Mouse (Mus musculus) limb, embryonic 11.5 days (tissue): Measurements from ENCODE around the gene Sphk2. TPM values are rescaled to one million over a fixed set of nuclear protein-coding genes. Genes with fewer than 3 reads are reported as not detected.

Source experiments
- ATAC-seq: fragments of 200-750 bp; cut with Nextera tagmentation; 2 replicates; pipeline ENCODE4 v1.8.0; 2017; ENCODE audit warnings: low read depth; ENCODE audit not compliant: insufficient number of reproducible peaks, low FRiP score, low TSS enrichment
- DNase-seq: peaks from one replicate; pipeline ENCODE4 v3.0.0-alpha.2; 2015; ENCODE audit warnings: low spot score
- H3K27ac ChIP-seq: fragments of 300-500 bp; sonication (generic); replicated peaks from 2 replicates; pipeline ENCODE4 v1.5.1; 2014; ENCODE audit warnings: low read depth, mild to moderate bottlenecking, low read length
- H3K27me3 ChIP-seq: fragments of 300-500 bp; sonication (generic); 2 replicates; pipeline ENCODE4 v1.6.1; 2014; ENCODE audit warnings: mild to moderate bottlenecking, low read length, mixed read lengths; ENCODE audit not compliant: control insufficient read depth, insufficient read depth
- H3K36me3 ChIP-seq: fragments of 300-500 bp; sonication (generic); 2 replicates; pipeline ENCODE4 v1.6.1; 2014; ENCODE audit warnings: mild to moderate bottlenecking, low read length, moderate library complexity, mixed read lengths; ENCODE audit not compliant: control insufficient read depth, insufficient read depth
- H3K4me1 ChIP-seq: fragments of 300-500 bp; sonication (generic); 2 replicates; pipeline ENCODE4 v1.6.1; 2014; ENCODE audit warnings: low read length, mixed read lengths; ENCODE audit not compliant: control insufficient read depth, insufficient read depth
- H3K4me2 ChIP-seq: fragments of 300-500 bp; sonication (generic); 2 replicates; pipeline ENCODE4 v1.6.1; 2014; ENCODE audit warnings: low read depth, mild to moderate bottlenecking, moderate library complexity; ENCODE audit not compliant: severe bottlenecking
- H3K4me3 ChIP-seq: fragments of 300-500 bp; sonication (generic); 2 replicates; pipeline ENCODE4 v1.5.1; 2014; ENCODE audit warnings: low read depth, low read length
- H3K9ac ChIP-seq: fragments of 300-500 bp; sonication (generic); 2 replicates; pipeline ENCODE4 v1.6.1; 2014; ENCODE audit warnings: mild to moderate bottlenecking, low read length
- H3K9me3 ChIP-seq: fragments of 300-500 bp; sonication (generic); 2 replicates; pipeline ENCODE4 v1.6.1; 2016; ENCODE audit warnings: low read length; ENCODE audit not compliant: control insufficient read depth
- WGBS: fragments of 180-500 bp; shearing (Covaris S2); extraction: QIAGEN DNeasy Blood & Tissue Kit; methylation state at CpG from one replicate; pipeline ENCODE4 v1.1.7; 2014; 5-methylcytosine and 5-hydroxymethylcytosine counted together
- polyA plus RNA-seq: library from polyadenylated mRNA; unstranded; fragments of >200 nt; fragmentation: Nextera tagmentation; extraction: Ambion mirVana; gene quantifications from 2 replicates; pipeline ENCODE4 v1.2.1, GENCODE M21; 2014

Sphk2 gene
- polyA plus RNA-seq, 1 experiment from 2014 or later, result 28.4 TPM

- Histone ChIP-seq H3K36me3 (no peaks in the 10 kb centered on the region), H3K9me3 (no peaks in the 10 kb centered on the region), H3K27me3 (peaks cover 25% of the 10 kb centered on the region), H3K4me3 (no peak overlapping the region), H3K4me1 (peaks cover 21% of the 10 kb centered on the region), H3K4me2 (no peak overlapping the region), H3K27ac (no peak overlapping the region), H3K9ac (no peak overlapping the region)
- ATAC-seq, result no peak
- 92% methylated on average over 11 of the region's 11 CpGs for WGBS
- DNase-seq, result no peak
These were observed 16.2 kb downstream of the Sphk2 start for GRCm38 (mm10) chr7:45701607-45702006.

GRCm38 (mm10) chr7:45701072-45701471 lies 16.7 kb downstream of the Sphk2 start:
- H3K9me3 ChIP-seq, result no peaks in the 10 kb centered on the region
- H3K9ac ChIP-seq, result peak overlapping the region; percentile 56
- ATAC-seq (no peak), DNase-seq (no peak)
- no peak overlapping the region for H3K27ac ChIP-seq
- H3K4me3 ChIP-seq, result 0 out of 2 replicates have a peak overlapping the region, but pooled peaks have one; percentile 17
- peaks cover 25% of the 10 kb centered on the region for H3K27me3 ChIP-seq
- peaks cover 21% of the 10 kb centered on the region for H3K4me1 ChIP-seq
- H3K36me3 ChIP-seq, result no peaks in the 10 kb centered on the region
- WGBS, result 32% methylated on average over 11 of the region's 11 CpGs
- H3K4me2 ChIP-seq, result peak overlapping the region; percentile 65; the same call in 1 of the 2 replicates

- ATAC-seq (no peak), DNase-seq (peak; percentile 82)
- H3K4me1 ChIP-seq, result peaks cover 17% of the 10 kb centered on the region
- H3K27me3 ChIP-seq, result peaks cover 25% of the 10 kb centered on the region
- H3K9ac ChIP-seq, result peak overlapping the region; percentile 56
- no peaks in the 10 kb centered on the region for H3K36me3 ChIP-seq
- H3K9me3 ChIP-seq, result no peaks in the 10 kb centered on the region
- no peak overlapping the region for H3K27ac ChIP-seq
- H3K4me2 ChIP-seq, result peak overlapping the region; percentile 65
- H3K4me3 ChIP-seq, result peak overlapping the region; percentile 30
- WGBS, result under 1% methylated on average over 20 of the region's 20 CpGs
These were observed 17.3 kb downstream of the Sphk2 start for GRCm38 (mm10) chr7:45700301-45701015.

- DNase-seq, result peak; percentile 48
- Histone ChIP-seq H3K4me1 (peaks cover 14% of the 10 kb centered on the region), H3K4me2 (peak within 1 kb of the TSS; percentile 65), H3K36me3 (no peaks in the 10 kb centered on the region), H3K27me3 (peaks cover 25% of the 10 kb centered on the region), H3K9me3 (no peaks in the 10 kb centered on the region), H3K27ac (no peak within 1 kb of the TSS), H3K4me3 (peak within 1 kb of the TSS; percentile 30), H3K9ac (peak within 1 kb of the TSS; percentile 46)
- no peak for ATAC-seq
- WGBS, result 2% methylated on average over 36 of the region's 36 CpGs
These were observed 18.2 kb downstream of the Sphk2 start, which contains the start of gene Car11 for GRCm38 (mm10) chr7:45699523-45700141. Car11 (plus strand) TSS chr7:45699843.

GRCm38 (mm10) chr7:45697894-45698293 lies 19.9 kb downstream of the Sphk2 start:
- 89% methylated on average over 7 of the region's 7 CpGs for WGBS
- H3K4me2 ChIP-seq, result no peak overlapping the region
- H3K27me3 ChIP-seq, result peaks cover 25% of the 10 kb centered on the region
- H3K9ac ChIP-seq, result no peak overlapping the region
- H3K4me1 ChIP-seq, result peaks cover 9% of the 10 kb centered on the region; the same call in 1 of the 2 replicates
- H3K9me3 ChIP-seq, result no peaks in the 10 kb centered on the region
- DNase-seq, result no peak
- no peak for ATAC-seq
- no peak overlapping the region for H3K27ac ChIP-seq
- H3K36me3 ChIP-seq, result no peaks in the 10 kb centered on the region
- H3K4me3 ChIP-seq, result no peak overlapping the region

GRCm38 (mm10) chr7:45695098-45695497 lies 22.7 kb downstream of the Sphk2 start:
- 6% methylated on average over 6 of the region's 6 CpGs for WGBS
- H3K9me3 ChIP-seq, result no peaks in the 10 kb centered on the region
- H3K4me2 ChIP-seq, result no peak overlapping the region
- ATAC-seq, result 0 out of 2 replicates have a peak, but pooled peaks have one; percentile 14
- H3K27ac ChIP-seq, result no peak overlapping the region; the same call in 1 of the 2 replicates
- no peak overlapping the region for H3K9ac ChIP-seq
- H3K36me3 ChIP-seq, result no peaks in the 10 kb centered on the region
- H3K27me3 ChIP-seq, result peaks cover 19% of the 10 kb centered on the region
- DNase-seq, result peak; percentile 43
- no peak overlapping the region for H3K4me3 ChIP-seq
- H3K4me1 ChIP-seq, result peaks cover 2% of the 10 kb centered on the region; the same call in 1 of the 2 replicates

GRCm38 (mm10) chr7:45693921-45694591 lies 23.7 kb downstream of the Sphk2 start, which contains the start of gene Sec1:
Sec1 (minus strand) TSS chr7:45694402.
- Histone ChIP-seq H3K4me3 (no peak within 1 kb of the TSS), H3K36me3 (no peaks in the 10 kb centered on the region), H3K27ac (no peak within 1 kb of the TSS; the same call in 1 of the 2 replicates), H3K4me2 (no peak within 1 kb of the TSS), H3K27me3 (peaks cover 9% of the 10 kb centered on the region), H3K4me1 (no peaks in the 10 kb centered on the region), H3K9ac (no peak within 1 kb of the TSS), H3K9me3 (no peaks in the 10 kb centered on the region)
- DNase-seq (no peak), ATAC-seq (no peak)
- WGBS, result 88% methylated on average over 50 of the region's 50 CpGs

GRCm38 (mm10) chr7:45692364-45692763 lies 25.4 kb downstream of the Sphk2 start:
- H3K27me3 ChIP-seq, result no peaks in the 10 kb centered on the region
- H3K4me3 ChIP-seq, result no peak overlapping the region
- H3K9me3 ChIP-seq, result no peaks in the 10 kb centered on the region
- no peaks in the 10 kb centered on the region for H3K4me1 ChIP-seq
- 77% methylated on average over 2 of the region's 2 CpGs for WGBS
- DNase-seq, result no peak
- no peak overlapping the region for H3K9ac ChIP-seq
- ATAC-seq, result no peak
- H3K4me2 ChIP-seq, result no peak overlapping the region
- no peaks in the 10 kb centered on the region for H3K36me3 ChIP-seq
- H3K27ac ChIP-seq, result no peak overlapping the region
